Mouse (Mus musculus): ENCODE results near the gene Rcbtb2. TPM values are rescaled to one million over a fixed set of nuclear protein-coding genes. Genes with fewer than 3 reads are reported as not detected.

The Rcbtb2 gene
- polyA plus RNA-seq, 1 experiment from 2014 or later: 160 TPM

DNA sequence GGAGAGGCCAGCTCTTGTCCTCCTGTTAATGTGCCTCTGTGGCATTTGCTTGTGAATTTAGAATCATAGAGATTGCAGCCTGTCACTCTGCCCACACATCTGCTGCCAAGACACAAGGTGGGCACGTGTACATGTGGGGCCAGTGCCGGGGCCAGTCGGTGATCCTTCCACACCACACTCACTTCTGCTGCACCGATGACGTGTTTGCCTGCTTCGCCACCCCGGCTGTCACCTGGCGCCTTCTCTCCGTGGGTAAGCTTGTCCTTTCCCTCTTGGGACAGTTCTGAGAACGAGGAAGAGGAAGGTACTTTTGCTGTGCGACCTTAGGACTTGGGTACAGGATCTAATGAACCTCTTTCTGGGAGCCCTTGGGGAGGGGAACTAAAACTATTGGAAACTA lies 50.8 kb downstream of the Rcbtb2 start:
- DNase-seq (ENCODE audit: low spot score) (no peak), ATAC-seq (replicated peaks; ENCODE audit: low FRiP score) (no peak)
- no peak overlapping the region for H3K27ac ChIP-seq (ENCODE audit: low read depth, low read length)
- WGBS: 95% methylated on average over 11 of the region's 11 CpGs
- no peaks in the 10 kb centered on the region for H3K27me3 ChIP-seq (ENCODE audit: control insufficient read depth, insufficient read depth, low read length)
- H3K9ac ChIP-seq (ENCODE audit: low read length): no peak overlapping the region
- no peaks in the 10 kb centered on the region for H3K4me1 ChIP-seq (replicated peaks; ENCODE audit: control insufficient read depth, insufficient read depth, low read length)
- H3K4me3 ChIP-seq (ENCODE audit: low read depth, low read length): no peak overlapping the region
- no peaks in the 10 kb centered on the region for H3K9me3 ChIP-seq (ENCODE audit: control insufficient read depth, low read length)
- no peak overlapping the region for H3K4me2 ChIP-seq (ENCODE audit: low read depth, low read length, severe bottlenecking)
- peaks cover 6% of the 10 kb centered on the region; the same call in 1 of the 2 replicates for H3K36me3 ChIP-seq (ENCODE audit: control insufficient read depth, insufficient read depth, low read length)

DNA sequence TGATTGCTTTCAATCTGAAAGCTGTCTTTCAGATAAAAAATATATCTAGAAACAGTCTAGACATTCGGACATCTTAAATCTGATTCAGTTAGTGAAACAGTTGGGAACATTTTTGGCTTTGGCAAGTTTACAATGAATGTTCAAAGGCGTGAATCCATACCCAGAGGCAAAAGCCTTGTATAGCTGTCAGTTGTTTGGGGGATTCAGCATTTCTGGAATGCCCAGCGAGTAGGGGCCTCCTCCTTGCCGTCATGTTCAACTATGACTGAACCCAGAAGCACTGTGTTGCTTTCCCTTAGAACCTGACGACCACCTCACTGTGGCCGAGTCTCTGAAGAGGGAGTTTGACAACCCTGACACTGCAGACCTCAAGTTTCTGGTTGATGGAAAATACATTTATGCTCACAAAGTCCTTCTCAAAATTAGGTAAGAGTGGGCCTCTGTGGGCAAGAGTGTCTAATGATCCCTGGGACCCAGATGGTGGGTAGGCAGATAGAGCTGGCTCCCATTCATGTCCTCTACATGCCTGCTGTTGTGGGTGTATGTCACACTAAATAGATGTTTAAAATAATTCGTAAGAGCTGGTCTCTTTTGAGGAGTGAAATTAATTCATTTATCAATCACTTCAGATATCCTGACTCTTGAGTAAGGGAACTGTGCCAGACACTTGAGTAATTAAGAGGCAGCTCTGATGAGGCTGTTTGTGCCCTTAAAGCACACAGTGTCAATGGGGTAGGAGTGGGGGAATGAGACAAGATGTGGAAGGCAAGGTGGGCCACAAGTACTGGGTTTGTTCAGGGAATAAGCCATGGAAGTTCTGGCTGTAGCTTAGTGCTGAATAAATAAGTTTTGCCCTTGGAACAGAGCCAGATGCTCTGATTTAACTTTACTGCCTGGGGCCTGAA lies 51.5 kb downstream of the Rcbtb2 start:
- Histone ChIP-seq H3K4me3 (ENCODE audit: low read depth, low read length) (no peak overlapping the region), H3K9me3 (ENCODE audit: control insufficient read depth, low read length) (no peaks in the 10 kb centered on the region), H3K9ac (ENCODE audit: low read length) (no peak overlapping the region), H3K27ac (ENCODE audit: low read depth, low read length) (no peak overlapping the region), H3K4me2 (ENCODE audit: low read depth, low read length, severe bottlenecking) (no peak overlapping the region), H3K36me3 (ENCODE audit: control insufficient read depth, insufficient read depth, low read length) (peaks cover 6% of the 10 kb centered on the region; the same call in 1 of the 2 replicates), H3K4me1 (replicated peaks; ENCODE audit: control insufficient read depth, insufficient read depth, low read length) (no peaks in the 10 kb centered on the region), H3K27me3 (ENCODE audit: control insufficient read depth, insufficient read depth, low read length) (no peaks in the 10 kb centered on the region)
- 87% methylated on average over 7 of the region's 7 CpGs for WGBS
- ATAC-seq (replicated peaks; ENCODE audit: low FRiP score): no peak
- no peak for DNase-seq (ENCODE audit: low spot score)

DNA sequence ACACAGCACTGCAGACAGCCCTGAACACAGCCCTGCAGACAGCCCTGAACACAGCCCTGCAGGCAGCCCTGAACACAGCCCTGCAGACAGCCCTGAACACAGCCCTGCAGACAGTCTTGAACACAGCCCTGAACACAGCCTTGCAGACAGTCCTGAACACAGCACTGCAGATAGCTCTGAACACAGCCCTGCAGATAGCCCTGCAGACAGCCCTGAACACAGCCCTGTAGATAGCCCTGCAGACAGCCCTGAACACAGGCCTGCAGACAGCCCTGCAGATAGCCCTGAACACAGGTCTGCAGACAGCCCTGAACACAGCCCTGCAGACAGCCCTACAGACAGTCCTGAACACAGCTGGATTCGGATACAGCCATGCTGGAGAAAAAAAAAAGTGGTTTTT lies 52.2 kb downstream of the Rcbtb2 start:
- no peak for DNase-seq (ENCODE audit: low spot score)
- WGBS: 92% methylated on average over 1 of the region's 1 CpGs

DNA sequence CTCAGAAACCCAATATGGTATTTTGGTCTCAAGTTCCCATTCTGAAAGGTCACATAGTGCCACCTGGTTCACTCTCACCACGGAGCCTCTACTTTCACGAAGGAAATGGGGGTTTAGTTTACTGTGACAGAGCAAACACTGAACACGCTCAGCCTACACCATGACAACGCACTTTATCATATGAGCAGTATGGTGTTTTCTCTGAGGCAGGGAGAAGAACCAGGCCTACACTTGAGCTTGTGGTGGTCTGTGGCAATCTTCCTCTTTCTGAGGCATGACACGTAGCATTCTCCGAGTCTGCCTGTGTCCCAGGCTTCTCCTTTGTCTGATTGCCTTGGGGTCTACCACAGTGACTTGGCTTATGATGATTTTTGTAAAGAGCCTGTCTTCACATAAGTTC lies 53.0 kb downstream of the Rcbtb2 start:
- Histone ChIP-seq H3K27ac (ENCODE audit: low read depth, low read length) (no peak overlapping the region), H3K36me3 (ENCODE audit: control insufficient read depth, insufficient read depth, low read length) (peaks cover 6% of the 10 kb centered on the region; the same call in 1 of the 2 replicates), H3K4me1 (replicated peaks; ENCODE audit: control insufficient read depth, insufficient read depth, low read length) (no peaks in the 10 kb centered on the region), H3K4me3 (ENCODE audit: low read depth, low read length) (no peak overlapping the region), H3K27me3 (ENCODE audit: control insufficient read depth, insufficient read depth, low read length) (no peaks in the 10 kb centered on the region), H3K4me2 (ENCODE audit: low read depth, low read length, severe bottlenecking) (no peak overlapping the region), H3K9me3 (ENCODE audit: control insufficient read depth, low read length) (no peaks in the 10 kb centered on the region), H3K9ac (ENCODE audit: low read length) (no peak overlapping the region)
- no peak for ATAC-seq (replicated peaks; ENCODE audit: low FRiP score)
- DNase-seq (ENCODE audit: low spot score): no peak
- WGBS: 92% methylated on average over 6 of the region's 6 CpGs

More for the DNA sequence above, 52.2 kb downstream of the Rcbtb2 start:
- Histone ChIP-seq H3K4me3 (ENCODE audit: low read depth, low read length) (no peak overlapping the region), H3K27me3 (ENCODE audit: control insufficient read depth, insufficient read depth, low read length) (no peaks in the 10 kb centered on the region), H3K9ac (ENCODE audit: low read length) (no peak overlapping the region), H3K4me2 (ENCODE audit: low read depth, low read length, severe bottlenecking) (no peak overlapping the region), H3K4me1 (replicated peaks; ENCODE audit: control insufficient read depth, insufficient read depth, low read length) (no peaks in the 10 kb centered on the region), H3K36me3 (ENCODE audit: control insufficient read depth, insufficient read depth, low read length) (peaks cover 6% of the 10 kb centered on the region; the same call in 1 of the 2 replicates), H3K9me3 (ENCODE audit: control insufficient read depth, low read length) (no peaks in the 10 kb centered on the region), H3K27ac (ENCODE audit: low read depth, low read length) (no peak overlapping the region)
- no peak for ATAC-seq (replicated peaks; ENCODE audit: low FRiP score)

DNA sequence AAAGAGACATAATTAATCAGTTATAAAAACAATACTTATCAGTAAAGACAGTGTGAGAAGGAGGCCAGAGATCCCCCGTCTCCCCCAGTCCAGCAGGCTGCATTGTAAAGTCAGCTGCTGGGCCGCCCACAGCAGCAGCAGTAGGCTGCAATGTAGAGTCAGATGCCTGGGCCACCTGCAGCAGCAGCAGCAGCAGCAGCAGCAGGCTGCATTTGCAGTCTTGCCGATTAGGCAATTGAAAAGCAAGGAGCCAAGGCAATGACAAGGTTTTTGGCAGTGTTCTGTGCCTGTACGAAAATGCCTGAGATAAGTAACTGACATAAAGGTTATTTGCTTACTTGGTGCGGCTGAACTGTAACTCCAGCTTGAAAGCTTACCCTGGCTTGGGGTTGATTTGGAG lies 53.4 kb downstream of the Rcbtb2 start:
- Histone ChIP-seq H3K9me3 (ENCODE audit: control insufficient read depth, low read length) (no peaks in the 10 kb centered on the region), H3K36me3 (ENCODE audit: control insufficient read depth, insufficient read depth, low read length) (peaks cover 6% of the 10 kb centered on the region; the same call in 1 of the 2 replicates), H3K4me3 (ENCODE audit: low read depth, low read length) (no peak overlapping the region), H3K27ac (ENCODE audit: low read depth, low read length) (no peak overlapping the region), H3K9ac (ENCODE audit: low read length) (no peak overlapping the region), H3K4me1 (replicated peaks; ENCODE audit: control insufficient read depth, insufficient read depth, low read length) (no peaks in the 10 kb centered on the region), H3K27me3 (ENCODE audit: control insufficient read depth, insufficient read depth, low read length) (no peaks in the 10 kb centered on the region), H3K4me2 (ENCODE audit: low read depth, low read length, severe bottlenecking) (no peak overlapping the region)
- DNase-seq (ENCODE audit: low spot score): no peak
- WGBS: 90% methylated on average over 5 of the region's 5 CpGs
- no peak for ATAC-seq (replicated peaks; ENCODE audit: low FRiP score)

DNA sequence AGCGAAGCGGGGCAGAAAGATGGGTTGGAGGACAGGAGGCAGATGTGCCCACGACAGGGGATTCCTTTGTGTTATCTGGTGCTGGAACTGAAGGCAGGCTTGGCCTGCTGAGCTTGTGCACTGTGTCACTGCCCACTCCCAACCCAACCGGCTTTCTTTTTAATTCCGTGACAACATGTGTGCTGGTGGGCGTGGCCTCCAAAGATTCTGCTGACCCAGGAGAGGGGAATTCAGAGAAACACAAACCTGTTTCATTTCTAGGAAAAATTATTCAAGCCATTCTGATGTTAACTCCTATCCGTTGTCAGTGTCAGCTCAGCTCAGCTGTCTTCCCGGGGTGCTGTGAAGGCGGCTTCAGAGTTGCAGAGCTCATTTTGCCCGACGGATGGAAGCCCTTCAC lies 55.1 kb downstream of the Rcbtb2 start:
- no peak overlapping the region for H3K4me3 ChIP-seq (ENCODE audit: low read depth, low read length)
- H3K27me3 ChIP-seq (ENCODE audit: control insufficient read depth, insufficient read depth, low read length): no peaks in the 10 kb centered on the region
- no peak overlapping the region for H3K27ac ChIP-seq (ENCODE audit: low read depth, low read length)
- peaks cover 8% of the 10 kb centered on the region; the same call in 1 of the 2 replicates for H3K36me3 ChIP-seq (ENCODE audit: control insufficient read depth, insufficient read depth, low read length)
- no peak overlapping the region for H3K4me2 ChIP-seq (ENCODE audit: low read depth, low read length, severe bottlenecking)
- WGBS: 88% methylated on average over 11 of the region's 11 CpGs
- ATAC-seq (replicated peaks; ENCODE audit: low FRiP score) (no peak), DNase-seq (ENCODE audit: low spot score) (no peak)
- no peak overlapping the region for H3K9ac ChIP-seq (ENCODE audit: low read length)
- H3K4me1 ChIP-seq (replicated peaks; ENCODE audit: control insufficient read depth, insufficient read depth, low read length): no peaks in the 10 kb centered on the region
- no peaks in the 10 kb centered on the region for H3K9me3 ChIP-seq (ENCODE audit: control insufficient read depth, low read length)

DNA sequence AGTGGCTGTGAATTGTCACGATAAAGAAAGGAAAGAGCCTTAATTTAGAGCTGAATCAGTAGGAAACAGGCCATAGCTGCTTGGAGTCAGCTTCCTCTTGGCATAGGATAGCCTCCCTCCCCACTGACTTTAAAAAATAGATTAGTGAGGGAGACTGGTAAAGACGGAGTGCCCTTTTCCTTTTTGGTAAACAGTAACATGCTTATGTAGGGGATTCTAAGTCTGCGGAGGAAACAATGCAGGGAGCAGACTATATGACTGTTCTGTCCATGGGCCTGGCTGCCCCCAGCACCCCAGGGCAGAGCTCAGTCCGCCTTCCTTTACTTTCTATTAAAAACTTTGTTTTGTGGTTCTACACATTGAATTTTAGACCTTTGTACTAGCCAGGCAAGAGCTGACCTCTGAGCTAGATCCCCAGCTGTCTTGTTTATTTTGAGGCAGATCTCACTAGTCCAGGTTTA lies 56.4 kb downstream of the Rcbtb2 start:
- 86% methylated on average over 4 of the region's 4 CpGs for WGBS
- Histone ChIP-seq H3K4me1 (replicated peaks; ENCODE audit: control insufficient read depth, insufficient read depth, low read length) (no peaks in the 10 kb centered on the region), H3K4me2 (ENCODE audit: low read depth, low read length, severe bottlenecking) (no peak overlapping the region), H3K27me3 (ENCODE audit: control insufficient read depth, insufficient read depth, low read length) (no peaks in the 10 kb centered on the region), H3K4me3 (ENCODE audit: low read depth, low read length) (no peak overlapping the region), H3K36me3 (ENCODE audit: control insufficient read depth, insufficient read depth, low read length) (peaks cover 9% of the 10 kb centered on the region; the same call in 1 of the 2 replicates), H3K27ac (ENCODE audit: low read depth, low read length) (no peak overlapping the region), H3K9ac (ENCODE audit: low read length) (no peak overlapping the region), H3K9me3 (ENCODE audit: control insufficient read depth, low read length) (no peaks in the 10 kb centered on the region; the same call in 1 of the 2 replicates)
- ATAC-seq (replicated peaks; ENCODE audit: low FRiP score): no peak
- no peak for DNase-seq (ENCODE audit: low spot score)

DNA sequence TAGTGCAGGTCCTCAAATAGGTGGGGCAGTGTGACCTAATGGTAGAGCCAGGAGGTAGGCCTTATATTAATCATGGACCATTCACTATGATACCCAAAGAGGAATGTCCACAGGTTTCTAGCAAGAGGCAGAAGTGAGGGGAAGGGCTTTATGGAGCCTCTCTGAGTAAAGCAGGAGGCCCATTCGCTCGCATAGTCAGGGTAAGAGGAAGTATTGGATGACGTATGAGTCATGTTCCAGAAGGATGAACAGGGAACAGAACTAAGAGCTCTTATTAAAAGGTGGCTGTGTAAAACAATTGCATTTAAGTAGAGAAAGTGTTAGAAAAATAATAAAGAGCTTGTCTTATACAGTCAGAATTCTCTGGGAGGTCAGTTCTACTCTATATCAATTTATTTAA lies 57.8 kb downstream of the Rcbtb2 start:
- Histone ChIP-seq H3K9ac (ENCODE audit: low read length) (no peak overlapping the region), H3K27ac (ENCODE audit: low read depth, low read length) (no peak overlapping the region), H3K9me3 (ENCODE audit: control insufficient read depth, low read length) (peaks cover 3% of the 10 kb centered on the region; the same call in 1 of the 2 replicates), H3K4me2 (ENCODE audit: low read depth, low read length, severe bottlenecking) (no peak overlapping the region), H3K4me3 (ENCODE audit: low read depth, low read length) (no peak overlapping the region), H3K27me3 (ENCODE audit: control insufficient read depth, insufficient read depth, low read length) (no peaks in the 10 kb centered on the region), H3K36me3 (ENCODE audit: control insufficient read depth, insufficient read depth, low read length) (peaks cover 13% of the 10 kb centered on the region; the same call in 1 of the 2 replicates), H3K4me1 (replicated peaks; ENCODE audit: control insufficient read depth, insufficient read depth, low read length) (no peaks in the 10 kb centered on the region)
- 88% methylated on average over 3 of the region's 3 CpGs for WGBS
- no peak for ATAC-seq (replicated peaks; ENCODE audit: low FRiP score)
- no peak for DNase-seq (ENCODE audit: low spot score)
